Mouse (Mus musculus): ENCODE results near the gene Daglb. TPM values are rescaled to one million over a fixed set of nuclear protein-coding genes. Genes with fewer than 3 reads are reported as not detected.
"Not testable (repeated sequence)": the region's sequence is repeated elsewhere in the genome, so short reads cannot be mapped to it uniquely, and the experiment has no call there.

Gene Daglb
- total RNA-seq, 2 experiments from 2014 or later: 7.6 to 8.2 TPM

DNA sequence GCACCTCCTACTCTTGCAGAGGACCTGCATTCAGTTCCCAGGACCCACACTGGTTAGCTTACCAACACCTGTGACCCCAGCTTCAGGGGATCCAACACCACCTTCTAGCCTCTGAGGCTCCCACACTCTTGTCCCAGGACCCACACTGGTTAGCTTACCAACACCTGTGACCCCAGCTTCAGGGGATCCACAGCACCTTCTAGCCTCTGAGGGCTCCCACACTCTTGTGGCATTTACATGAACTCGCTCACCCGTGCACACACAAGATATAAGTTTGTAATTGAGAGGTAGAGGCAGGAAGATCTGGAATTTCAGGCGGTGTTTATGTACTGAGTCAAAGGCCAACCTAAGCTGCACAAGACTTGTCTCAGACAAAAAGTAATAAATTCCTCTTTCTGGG, 13.5 kb downstream of the Daglb start:
- intact Hi-C loops (cut with DNase I): no loop called here

DNA sequence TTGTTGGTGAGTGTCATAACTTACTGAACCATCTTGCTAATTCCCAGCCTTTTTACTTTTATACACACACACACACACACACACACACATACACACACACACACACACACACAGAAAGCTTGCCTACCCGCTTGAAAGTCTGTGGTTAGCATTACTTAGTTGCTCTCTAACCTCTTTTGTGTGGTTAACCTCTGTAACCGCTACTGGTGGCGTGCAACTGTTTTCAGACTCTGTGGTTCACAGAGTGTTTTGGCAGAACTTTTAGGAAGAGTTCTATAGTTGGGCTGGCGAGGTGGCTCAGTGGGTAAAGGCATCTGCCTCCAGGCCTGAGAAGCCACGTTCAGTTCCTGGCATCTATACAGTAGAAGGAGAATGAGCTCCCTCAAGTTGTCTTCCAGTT, 20.6 kb downstream of the Daglb start:
- intact Hi-C loops (cut with DNase I): no loop called here

More for the DNA sequence above, 13.5 kb downstream of the Daglb start:
- DNase-seq (ENCODE audit: low spot score): no peak

DNA sequence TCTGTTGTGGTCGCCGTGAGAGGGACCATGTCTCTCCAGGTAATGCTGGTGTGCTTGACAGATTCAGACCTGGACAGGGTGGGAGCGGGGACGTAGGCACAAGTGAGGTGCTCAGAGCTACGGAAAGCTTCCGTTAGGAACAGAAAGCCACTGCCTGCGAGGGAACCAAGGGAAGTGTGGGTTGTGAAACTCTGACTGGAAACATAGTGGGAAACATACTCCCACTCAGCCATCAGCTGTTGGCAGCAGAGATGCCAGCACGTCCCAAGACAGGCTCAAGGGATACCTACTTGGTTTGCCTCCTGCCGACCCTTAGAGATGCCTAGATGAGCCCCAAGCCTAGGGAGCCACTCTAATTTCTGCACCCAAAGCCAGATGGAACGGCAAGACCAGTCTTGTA, 22.8 kb downstream of the Daglb start:
- intact Hi-C loops (cut with DNase I): no loop called here
- DNase-seq (ENCODE audit: low spot score): no peak

More for the DNA sequence above, 20.6 kb downstream of the Daglb start:
- no peak for DNase-seq (ENCODE audit: low spot score)

DNA sequence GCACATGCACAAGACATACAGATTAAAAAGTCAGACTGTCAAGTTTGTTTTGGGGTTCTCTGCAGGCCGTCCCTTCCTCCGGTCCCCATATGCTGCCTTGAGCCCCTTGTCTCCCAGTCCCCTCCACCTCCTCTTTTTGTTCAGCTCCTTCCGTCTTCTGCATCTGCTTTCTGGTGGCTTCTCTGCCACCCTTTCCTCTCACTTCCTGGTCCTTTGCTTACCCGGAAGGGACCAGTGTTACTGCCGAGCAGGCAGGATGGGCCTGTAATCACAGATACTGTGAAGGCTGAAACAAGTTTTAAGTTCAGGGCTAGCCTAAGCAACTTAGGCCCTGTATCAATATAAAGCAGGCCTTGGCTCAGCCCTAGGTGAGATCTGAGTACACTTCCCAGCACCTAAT, 23.6 kb downstream of the Daglb start:
- DNase-seq (ENCODE audit: low spot score): no peak
- intact Hi-C loops (cut with DNase I): no loop called here

DNA sequence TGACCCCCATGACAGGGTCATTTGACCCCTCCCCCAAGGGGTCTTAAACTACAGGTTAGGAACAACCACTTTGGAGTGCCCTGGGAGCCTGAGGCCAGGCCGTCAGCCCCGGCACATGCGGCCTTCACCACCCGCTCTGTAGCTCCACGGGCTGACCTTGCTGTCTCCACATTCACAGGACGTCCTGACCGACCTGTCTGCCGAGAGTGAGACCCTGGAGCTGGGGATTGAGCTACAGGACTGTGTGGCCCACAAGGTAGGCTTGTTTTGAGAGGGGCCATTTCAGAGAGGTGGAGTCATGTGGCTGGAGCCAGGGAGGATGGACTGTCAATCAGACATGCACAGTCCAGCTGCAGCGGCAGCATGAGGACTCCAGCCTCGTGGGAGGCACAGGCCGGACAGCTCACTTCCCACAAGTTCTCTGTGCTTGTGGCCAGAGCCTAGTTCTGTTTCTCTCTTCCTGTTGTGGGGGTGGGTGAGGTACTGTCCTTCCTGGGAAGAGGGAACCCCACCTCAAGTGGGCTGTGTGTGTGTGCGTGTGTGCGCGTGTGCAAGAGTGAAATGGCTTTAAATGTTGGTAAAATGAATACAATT, 25.5 kb downstream of the Daglb start:
- no peak for DNase-seq (ENCODE audit: low spot score)
- intact Hi-C loops (cut with DNase I): loop anchor here (10.0 kb wide), 1 partner anchor 55 kb away; no protein-coding TSS in a partner anchor

DNA sequence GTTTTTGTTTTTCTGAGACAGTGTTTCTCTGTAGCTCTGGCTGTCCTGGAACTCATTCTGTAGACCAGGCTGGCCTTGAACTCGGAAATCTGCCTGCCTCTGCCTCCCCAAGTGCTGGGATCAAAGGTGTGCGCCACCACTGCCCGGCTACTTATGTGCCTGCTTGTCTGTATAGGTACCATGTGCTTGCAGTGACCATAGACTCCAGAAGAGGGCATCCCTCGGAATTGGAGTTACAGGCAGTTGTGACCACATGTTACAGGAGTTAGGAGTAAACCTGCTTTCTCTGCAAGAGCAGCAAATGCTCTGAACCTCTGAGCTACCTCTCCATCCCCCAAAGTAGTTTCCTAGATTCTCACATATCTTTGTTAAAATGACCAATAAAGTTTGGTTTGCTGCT, 27.4 kb downstream of the Daglb start:
- intact Hi-C loops (cut with DNase I): loop anchor here (10.0 kb wide), 1 partner anchor 57 kb away; no protein-coding TSS in a partner anchor
- no peak for DNase-seq (ENCODE audit: low spot score)

DNA sequence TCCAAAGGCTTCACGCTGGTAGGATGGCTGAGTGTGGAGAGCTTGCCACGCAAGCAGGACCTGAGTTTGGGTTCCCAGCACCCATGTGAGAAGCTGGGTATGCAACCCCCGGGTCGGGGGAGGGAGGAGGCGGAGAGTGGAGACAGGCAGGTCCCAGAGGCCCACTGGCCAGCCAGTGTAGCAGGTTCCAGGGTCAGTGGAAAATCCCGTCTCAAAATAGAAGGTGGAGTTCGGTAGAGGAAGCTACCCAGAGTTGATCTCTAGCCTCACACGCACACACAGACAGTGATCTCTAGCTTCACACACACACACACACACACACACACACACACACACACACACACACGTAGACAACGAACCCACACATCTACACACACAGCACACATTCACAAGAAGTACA, 28.8 kb downstream of the Daglb start:
- intact Hi-C loops (cut with DNase I): loop anchor here (10.0 kb wide), 1 partner anchor 58 kb away; no protein-coding TSS in a partner anchor
- no peak for DNase-seq (ENCODE audit: low spot score)

DNA sequence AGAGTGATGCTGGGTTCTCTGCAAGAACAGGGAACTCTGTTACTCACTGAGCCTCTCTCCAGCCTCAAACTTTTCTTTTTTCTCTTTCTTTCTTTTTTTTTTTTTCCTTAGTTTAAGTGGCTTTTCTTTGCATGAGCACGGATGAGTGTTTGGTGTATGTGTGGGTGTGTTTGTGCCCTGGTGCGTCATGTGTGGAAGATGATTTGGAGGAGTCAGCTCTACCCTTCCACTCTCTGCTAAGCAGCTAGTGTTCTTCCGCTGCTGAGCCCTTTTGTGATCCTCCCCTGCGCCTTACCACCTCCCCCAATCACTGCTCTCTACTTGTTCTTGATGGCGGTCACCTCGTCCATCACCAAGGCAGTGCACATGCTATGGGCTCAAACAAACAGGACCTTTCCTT, 31.3 kb downstream of the Daglb start:
- intact Hi-C loops (cut with DNase I): loop anchor here (10.0 kb wide), 1 partner anchor 61 kb away; no protein-coding TSS in a partner anchor
- no peak for DNase-seq (ENCODE audit: low spot score)

DNA sequence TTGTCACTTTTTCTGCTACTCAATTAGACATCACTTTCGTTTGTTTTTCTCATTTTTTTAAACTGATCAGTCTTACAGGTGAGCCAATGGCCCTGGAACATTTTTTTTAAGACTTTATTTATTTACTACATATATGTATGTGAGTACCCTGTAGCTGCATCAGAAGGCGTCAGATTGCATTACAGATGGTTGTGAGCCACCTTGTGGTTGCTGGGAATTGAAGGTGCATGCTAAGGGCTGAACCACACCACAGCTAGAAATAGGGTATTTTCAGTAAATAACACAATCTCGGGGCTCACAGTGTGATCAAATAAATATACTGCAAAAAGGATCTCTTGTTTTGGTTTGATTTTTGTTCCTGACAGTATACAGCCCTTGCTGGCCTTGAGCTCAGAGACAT, 33.1 kb downstream of the Daglb start:
- intact Hi-C loops (cut with DNase I): loop anchor here (10.0 kb wide), 1 partner anchor 63 kb away; no protein-coding TSS in a partner anchor
- DNase-seq (ENCODE audit: low spot score): no peak

DNA sequence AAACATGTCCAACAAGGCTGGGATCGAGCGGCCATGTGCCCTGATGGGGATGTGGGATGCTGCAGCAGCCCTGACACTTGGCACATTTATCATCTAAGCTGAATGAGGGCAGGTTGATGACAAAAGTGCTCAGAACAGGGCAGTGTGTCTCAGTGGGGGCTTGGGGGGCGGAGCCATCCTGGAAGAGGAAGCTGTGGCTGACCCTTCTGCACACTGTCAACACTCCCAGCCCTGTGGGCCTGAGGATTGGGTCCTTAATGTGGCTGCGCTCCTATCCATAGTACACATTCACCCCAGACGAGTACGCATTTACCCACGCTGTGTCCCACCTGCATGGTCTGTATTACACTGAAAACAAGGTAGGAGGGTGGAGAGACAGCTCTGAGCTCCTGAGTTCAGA, 34.8 kb downstream of the Daglb start:
- intact Hi-C loops (cut with DNase I): loop anchor here (10.0 kb wide), 1 partner anchor 64 kb away; no protein-coding TSS in a partner anchor

DNA sequence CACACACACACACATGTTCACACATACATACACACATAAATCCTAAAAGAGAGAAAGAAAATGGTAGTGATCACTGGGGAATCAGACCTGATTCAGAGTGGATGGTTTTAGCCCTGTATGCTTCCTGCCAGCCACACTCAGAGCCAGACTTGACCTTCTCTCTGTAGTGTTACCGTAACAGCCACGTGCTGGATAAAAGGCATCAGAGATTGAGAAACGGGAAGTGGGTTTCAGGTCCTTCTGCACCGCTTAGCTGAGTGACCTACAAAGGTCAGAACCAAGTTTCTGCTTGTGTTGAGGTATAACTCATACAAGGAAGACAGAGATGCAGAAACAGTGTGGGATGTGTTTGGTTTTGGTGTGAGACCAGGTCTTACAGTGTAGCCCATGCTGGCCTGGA, 35.3 kb downstream of the Daglb start:
- intact Hi-C loops (cut with DNase I): loop anchor here (10.0 kb wide), 1 partner anchor 65 kb away; no protein-coding TSS in a partner anchor
- DNase-seq (ENCODE audit: low spot score): no peak

More for the DNA sequence above, 34.8 kb downstream of the Daglb start:
- no peak for DNase-seq (ENCODE audit: low spot score)

DNA sequence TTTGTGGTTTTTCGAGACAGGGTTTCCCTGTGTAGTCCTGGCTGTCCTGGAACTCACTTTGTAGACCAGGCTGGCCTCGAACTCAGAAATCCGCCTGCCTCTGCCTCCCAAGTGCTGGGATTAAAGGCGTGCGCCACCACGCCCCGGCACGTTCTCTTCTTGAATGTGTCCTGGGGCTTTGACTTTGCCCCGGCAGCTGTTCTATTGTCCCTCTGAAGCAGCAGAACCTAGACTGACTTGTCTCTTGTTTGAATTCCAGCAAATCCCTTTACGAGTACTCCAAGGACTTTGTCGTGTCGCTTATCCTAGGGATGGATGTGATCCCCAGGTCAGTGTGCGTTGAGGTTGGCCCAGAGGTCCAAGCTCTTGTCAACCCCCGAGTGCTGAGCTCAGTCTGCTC, 36.3 kb downstream of the Daglb start:
- intact Hi-C loops (cut with DNase I); DNase-seq (ENCODE audit: low spot score): not testable (repeated sequence)

DNA sequence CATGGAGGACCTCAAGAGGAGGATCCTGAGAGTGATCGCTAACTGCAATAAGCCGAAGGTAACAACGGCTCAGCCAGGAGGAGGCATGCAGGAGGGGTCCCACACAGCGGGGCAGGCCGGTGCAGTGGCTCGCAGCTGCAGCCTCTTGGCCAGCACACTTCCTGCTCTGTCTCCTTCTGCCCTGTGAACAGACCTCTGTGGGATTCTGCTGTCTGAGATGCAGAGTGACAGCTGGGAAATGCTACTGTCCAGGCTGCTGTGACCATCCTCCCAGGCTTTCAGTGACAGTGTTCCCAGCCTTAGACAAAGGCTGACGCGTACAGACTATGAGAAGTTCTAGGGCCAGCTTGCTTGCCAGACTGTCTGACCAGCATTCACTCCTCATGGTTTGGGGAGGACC, 36.8 kb downstream of the Daglb start:
- intact Hi-C loops (cut with DNase I): no loop called here
- DNase-seq (ENCODE audit: low spot score): no peak

DNA sequence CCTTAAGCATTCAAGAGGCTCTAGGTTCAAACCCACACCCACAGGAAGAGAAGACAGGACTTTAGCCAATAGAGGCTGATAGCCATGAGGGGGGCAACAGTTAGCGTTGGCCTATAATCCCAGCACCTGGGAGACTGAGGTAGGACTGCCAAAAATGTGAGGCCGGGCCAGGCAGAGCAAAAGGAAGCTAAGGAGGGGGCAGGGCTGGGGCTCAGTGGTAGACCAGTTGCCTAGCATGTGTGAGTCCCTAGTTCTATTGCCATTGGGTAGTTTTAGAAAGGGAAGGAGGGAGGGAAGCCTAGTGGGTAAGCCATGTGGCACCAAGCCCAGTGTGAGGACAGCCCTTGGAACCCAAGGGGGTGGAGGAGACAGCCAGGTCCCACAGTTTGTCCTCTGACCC, 37.3 kb downstream of the Daglb start:
- no peak for DNase-seq (ENCODE audit: low spot score)
- intact Hi-C loops (cut with DNase I): no loop called here

DNA sequence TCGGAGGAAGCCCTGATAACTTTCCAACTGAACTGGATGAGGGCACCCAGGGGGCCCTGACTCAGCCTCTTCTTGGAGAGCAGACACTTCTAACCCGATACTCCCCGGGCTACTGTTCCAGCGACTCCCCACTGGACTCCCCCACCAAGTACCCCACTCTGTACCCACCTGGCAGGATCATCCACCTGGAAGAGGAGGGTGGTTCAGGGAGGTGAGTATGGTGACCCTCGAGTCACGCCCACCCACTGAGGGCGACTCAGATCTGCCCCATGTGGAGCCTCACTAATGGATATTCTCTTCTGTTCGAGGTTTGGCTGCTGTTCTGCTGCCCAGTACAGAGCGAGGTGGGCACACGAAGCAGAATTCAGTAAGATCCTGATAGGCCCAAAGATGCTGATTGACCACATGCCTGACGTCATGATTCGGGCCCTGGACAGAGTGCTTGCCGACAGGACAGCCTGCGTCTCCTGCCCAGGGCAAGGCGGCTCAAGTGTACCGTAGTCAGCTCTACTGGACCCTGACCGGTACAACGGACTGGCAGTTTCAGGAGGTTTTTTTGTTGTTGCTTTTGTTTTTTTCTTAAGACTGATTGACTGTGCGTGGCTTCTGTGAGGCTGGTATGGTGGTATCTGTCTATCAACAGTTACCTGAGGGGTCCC, 38.6 kb downstream of the Daglb start:
- intact Hi-C loops (cut with DNase I): no loop called here
- no peak for DNase-seq (ENCODE audit: low spot score)

DNA sequence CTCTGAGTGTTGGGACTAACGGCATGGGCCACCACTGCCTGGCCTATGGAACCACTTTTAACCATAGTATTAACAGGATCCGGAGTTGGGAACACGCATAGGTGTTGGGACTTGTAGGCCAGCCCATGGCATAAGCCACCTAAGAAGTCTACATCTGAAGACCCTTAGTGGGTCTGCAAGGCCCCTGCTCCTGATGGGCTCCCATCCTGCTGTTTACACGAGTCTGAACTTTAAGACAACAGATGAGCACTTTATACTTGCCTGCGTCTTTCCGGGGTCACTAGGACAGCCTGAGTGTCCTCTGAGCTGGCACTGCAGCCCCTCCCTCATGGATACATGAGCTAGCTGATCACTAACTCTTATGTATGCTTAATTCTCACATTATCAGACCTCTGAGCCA, 39.4 kb downstream of the Daglb start:
- no peak for DNase-seq (ENCODE audit: low spot score)
- intact Hi-C loops (cut with DNase I): loop anchor here (2.0 kb wide), 1 partner anchor 43 kb away; no protein-coding TSS in a partner anchor

DNA sequence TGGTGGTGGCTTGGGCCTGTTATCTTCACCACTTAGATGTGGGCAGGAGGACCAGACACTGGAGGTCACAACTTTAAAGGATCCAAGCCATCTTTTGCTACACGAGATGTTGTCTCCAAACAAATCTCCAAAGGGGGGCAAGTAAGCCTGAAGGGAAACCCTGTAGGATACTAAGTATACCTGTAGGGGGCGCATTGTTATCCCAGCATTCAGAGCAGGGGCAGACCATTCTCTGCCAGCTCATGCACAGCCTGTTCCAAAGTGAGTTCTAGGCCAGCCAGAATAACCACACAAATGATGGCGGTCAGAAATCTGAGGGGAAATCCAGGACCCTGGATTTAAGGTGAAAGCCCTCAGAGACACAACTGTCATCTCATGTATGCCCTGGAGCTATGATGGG, 40.1 kb downstream of the Daglb start:
- DNase-seq (ENCODE audit: low spot score): no peak
- intact Hi-C loops (cut with DNase I): loop anchor here (2.0 kb wide), 1 partner anchor 42 kb away; no protein-coding TSS in a partner anchor

DNA sequence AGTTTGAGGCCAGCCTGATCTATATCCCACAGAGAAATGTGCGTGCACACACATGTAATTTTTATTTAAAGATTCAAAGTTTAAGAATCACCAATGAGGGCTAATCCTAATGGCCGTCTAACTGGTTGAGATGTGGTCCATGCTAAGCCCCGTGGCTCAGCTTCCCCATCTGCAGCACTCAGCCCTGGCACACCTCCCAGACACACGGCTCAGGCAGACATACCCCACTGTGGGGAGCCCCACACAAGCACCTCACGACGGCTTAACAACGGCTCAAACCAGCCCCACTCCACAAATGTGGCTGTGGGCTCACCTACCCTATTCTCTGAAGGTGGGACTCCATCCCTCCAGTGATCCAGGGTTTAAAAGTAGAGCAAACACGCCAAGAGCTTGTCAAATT, 40.7 kb downstream of the Daglb start:
- DNase-seq (ENCODE audit: low spot score): no peak
- intact Hi-C loops (cut with DNase I): loop anchor here (2.0 to 5.0 kb wide), 2 partner anchors 38 to 42 kb away; no protein-coding TSS in a partner anchor

DNA sequence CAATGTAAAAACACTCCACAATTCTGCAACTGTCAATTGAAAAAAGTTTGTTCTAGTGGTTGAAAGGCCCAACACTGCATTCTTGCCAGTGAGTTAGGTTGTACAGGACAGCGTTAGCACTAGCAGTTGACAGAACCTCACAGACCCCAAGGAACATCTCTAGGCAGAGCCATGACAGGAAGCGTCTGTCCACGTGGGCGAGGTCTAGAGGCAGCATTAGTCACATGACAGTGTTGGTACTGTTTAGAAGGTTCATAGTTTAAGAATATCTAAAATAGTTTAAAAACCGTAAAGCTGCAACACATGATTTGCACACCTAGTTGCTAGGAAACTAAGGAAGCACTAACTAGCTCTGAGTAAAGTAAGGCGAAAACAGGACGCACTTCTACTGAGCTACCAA, 41.2 kb downstream of the Daglb start:
- DNase-seq (ENCODE audit: low spot score): no peak
- intact Hi-C loops (cut with DNase I): loop anchor here (2.0 to 5.0 kb wide), 2 partner anchors 38 to 41 kb away; no protein-coding TSS in a partner anchor

DNA sequence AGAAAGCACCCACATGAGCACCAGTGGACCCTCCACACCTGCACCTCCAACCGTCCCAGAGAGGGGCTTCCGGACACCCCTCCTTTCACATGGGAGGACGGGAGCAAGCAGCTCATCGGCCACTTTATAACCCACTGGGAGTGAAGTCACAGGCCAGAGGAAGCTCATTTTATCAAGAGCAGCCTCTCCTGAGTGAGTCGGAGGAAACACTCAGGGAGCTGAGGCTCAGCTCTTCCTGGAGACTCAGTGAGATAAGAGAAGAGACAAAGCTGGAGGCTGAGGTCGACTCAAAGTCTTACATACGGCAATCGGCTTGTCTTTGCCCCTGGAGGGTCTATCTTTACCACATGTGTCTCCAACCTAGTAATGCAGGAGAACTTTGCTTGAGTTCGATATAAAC, 44.9 kb downstream of the Daglb start:
- intact Hi-C loops (cut with DNase I): loop anchor here (5.0 kb wide), 1 partner anchor 42 kb away; no protein-coding TSS in a partner anchor
- no peak for DNase-seq (ENCODE audit: low spot score)

DNA sequence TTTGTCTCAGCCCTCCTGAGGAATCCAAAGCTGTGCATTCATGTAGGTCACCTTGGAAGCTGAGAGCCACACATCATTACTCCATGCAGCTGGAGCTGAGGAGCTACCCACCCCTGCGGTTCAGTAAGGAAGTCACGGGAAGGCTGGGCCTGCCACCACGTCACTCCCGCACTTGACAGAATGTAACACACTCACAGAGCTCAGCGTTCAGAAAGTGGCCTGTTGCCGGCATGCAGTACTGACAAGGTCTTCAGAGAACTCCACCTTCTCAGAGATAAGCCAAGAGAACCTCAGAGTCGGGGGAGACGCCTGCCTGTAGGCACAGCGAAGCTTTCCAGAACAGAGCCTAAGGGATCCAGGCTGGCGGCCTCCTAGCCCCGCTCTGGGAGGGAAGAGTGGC, 45.4 kb downstream of the Daglb start:
- DNase-seq (ENCODE audit: low spot score): no peak
- intact Hi-C loops (cut with DNase I): loop anchor here (2.0 to 5.0 kb wide), 2 partner anchors 17 to 42 kb away; no protein-coding TSS in a partner anchor

Data from heart, postnatal 25 days (tissue).